In the genomic region with DNA sequence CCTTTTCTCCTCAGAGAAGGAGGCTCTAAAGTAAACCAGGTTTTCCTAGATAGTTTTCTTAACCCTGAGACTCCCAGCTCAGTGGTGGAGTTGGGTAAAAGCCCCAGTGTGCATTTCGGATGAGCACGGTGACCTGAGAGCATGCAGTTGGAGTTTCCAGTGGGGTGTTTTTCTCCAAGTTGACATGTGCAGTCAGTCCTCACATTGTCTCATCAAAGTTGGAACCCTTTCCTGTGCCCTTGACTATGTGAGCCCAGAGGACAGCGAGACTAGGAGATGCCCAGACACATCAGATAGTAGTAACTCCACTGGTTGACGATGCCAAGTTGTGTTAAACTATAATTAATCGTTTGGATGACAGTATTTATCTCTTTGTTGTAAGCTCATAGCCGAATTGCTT, we compare ENCODE assay signal across 13 mouse cellular contexts.
"Had no signal": no experiment of that assay in that cellular context is flagged by ENCODE, and none has a peak within 500 bp of the region (broad histone marks: within the 10 kb centered on the region; RNA-seq: fewer than 3 reads in every experiment).

No protein-coding gene starts in this region.

- DNase-seq: gastrocnemius, adult 2 months; gastrocnemius, postnatal 10 days; gastrocnemius, postnatal 25 days; heart, postnatal 10 days; heart, postnatal 36 days; kidney, adult 18-20 months; kidney, adult 8-10 months; kidney, postnatal 10 days; kidney, postnatal 25 days; kidney, postnatal 4 days; liver; liver, embryonic 13.5 days; liver, postnatal 0 days had no signal
